Mouse (Mus musculus) spleen, adult 2 months (tissue): ENCODE results near the gene Mios.
A peak's percentile ranks its signal among the peaks of the same experiment; 100 is the strongest.

Source experiments
- CTCF ChIP-seq: fragments of 200-500 bp; IDR thresholded peaks from 2 replicates; pipeline ENCODE4 v1.5.1; 2011; ENCODE audit warnings: mild to moderate bottlenecking, inconsistent platforms; ENCODE audit not compliant: insufficient read depth, insufficient read length, insufficient replicate concordance; ENCODE audit errors: extremely low read depth
- POLR2A ChIP-seq: fragments of 200-500 bp; IDR thresholded peaks from 2 replicates; pipeline ENCODE4 v1.6.1; 2011; ENCODE audit warnings: low read depth, low read length, inconsistent platforms

GRCm38 (mm10) chr6:8278426-8279002 lies 69.5 kb downstream of the Mios start:
- TF ChIP-seq CTCF (peak; percentile 19; the same call in 1 of the 2 replicates), POLR2A (no peak)
